Mouse (Mus musculus) midbrain, embryonic 10.5 days (tissue): ENCODE measurements around the gene Castor2. TPM values are rescaled to one million over a fixed set of nuclear protein-coding genes. Genes with fewer than 3 reads are reported as not detected.

Experiments
- polyA plus RNA-seq: library from polyadenylated mRNA; unstranded; fragments of >200 nt; fragmentation: Nextera tagmentation; extraction: Ambion mirVana; gene quantifications from 2 replicates; pipeline ENCODE4 v1.2.1, GENCODE M21; 2016

Castor2 gene
- polyA plus RNA-seq, 1 experiment from 2014 or later = 10.1 TPM

Other genes starting within 250 kb of the Castor2 start
- gene Rcc1l, start 77.1 kb downstream of the Castor2 start, polyA plus RNA-seq = 35.9 and 38.0 TPM in 2 replicates
- 7.1 and 8.9 TPM in 2 replicates for gene Gtf2ird2, start 84.3 kb downstream of the Castor2 start, polyA plus RNA-seq
- 2.6 and 2.7 TPM in 2 replicates for gene Ncf1, start 129.9 kb downstream of the Castor2 start, polyA plus RNA-seq
- 172 and 200 TPM in 2 replicates for gene Gtf2i, start 215.0 kb downstream of the Castor2 start, polyA plus RNA-seq